Mouse (Mus musculus) brain, embryonic 14.5 days (tissue): Measurements from ENCODE around the gene Tfap2d.

ENCODE experiments used
- CTCF ChIP-seq: fragments of 200-500 bp; IDR thresholded peaks from 2 replicates; pipeline ENCODE4 v1.5.1; 2012; ENCODE audit warnings: inconsistent platforms, mild to moderate bottlenecking, moderate library complexity, borderline replicate concordance; ENCODE audit not compliant: insufficient read depth, insufficient read length; ENCODE audit errors: extremely low read depth
- POLR2A ChIP-seq: fragments of 200-500 bp; IDR thresholded peaks from 2 replicates; pipeline ENCODE4 v1.6.1; 2012; ENCODE audit warnings: mild to moderate bottlenecking, inconsistent platforms, borderline replicate concordance; ENCODE audit not compliant: poor library complexity, insufficient read depth, insufficient read length, severe bottlenecking; ENCODE audit errors: extremely low read depth

DNA sequence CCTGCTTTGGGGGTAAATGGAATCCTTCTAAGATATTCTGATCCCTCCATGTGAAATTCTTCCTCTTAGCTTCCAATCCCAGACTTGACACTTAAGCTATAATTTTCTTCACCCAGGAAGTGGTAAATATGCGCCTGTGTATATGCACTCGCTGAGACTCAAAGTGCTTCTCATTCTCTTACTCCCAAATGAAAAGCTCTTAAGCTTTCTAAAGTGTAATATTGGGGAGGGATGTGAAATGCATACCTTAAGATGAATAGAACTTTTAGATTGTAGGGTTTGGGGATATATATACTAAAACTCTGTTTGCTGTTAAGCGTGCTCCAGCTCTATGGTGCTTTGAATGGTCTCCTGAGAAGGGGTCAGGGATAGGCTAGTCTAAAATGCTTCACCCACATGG lies 5.0 kb downstream of the Tfap2d start:
- no peak for TF ChIP-seq CTCF
- TF ChIP-seq POLR2A: no peak
